Comparison of ENCODE assay signal across 34 mouse cellular contexts in genomic region chr2:25350701-25351100, GRCm38 (mm10). TPM values are rescaled to one million over a fixed set of nuclear protein-coding genes. Genes with fewer than 3 reads are reported as not detected.
"Had no signal": no experiment of that assay in that cellular context is flagged by ENCODE, and none has a peak within 500 bp of the region (broad histone marks: within the 10 kb centered on the region; RNA-seq: fewer than 3 reads in every experiment).

No protein-coding gene starts in this region.

- H3K27me3 ChIP-seq: heart, embryonic 12.5 days; heart, embryonic 13.5 days; heart, embryonic 15.5 days; hindbrain, embryonic 12.5 days; hindbrain, embryonic 13.5 days; hindbrain, embryonic 15.5 days; intestine, embryonic 15.5 days; kidney, embryonic 15.5 days had no signal

- H3K27ac ChIP-seq: heart, embryonic 13.5 days; heart, embryonic 15.5 days; hindbrain, embryonic 10.5 days; hindbrain, embryonic 12.5 days; hindbrain, embryonic 13.5 days; hindbrain, embryonic 14.5 days; hindbrain, embryonic 15.5 days; hindbrain, postnatal 0 days; intestine, embryonic 15.5 days; kidney, embryonic 15.5 days; kidney, postnatal 0 days; layer of hippocampus, adult 2 months; left cerebral cortex, adult 2 months had no signal

- H3K9me3 ChIP-seq: heart, embryonic 12.5 days; heart, embryonic 13.5 days; heart, embryonic 15.5 days; hindbrain, embryonic 10.5 days; hindbrain, embryonic 12.5 days; hindbrain, embryonic 13.5 days; hindbrain, embryonic 15.5 days; intestine, embryonic 15.5 days; kidney, embryonic 15.5 days had no signal

- DNase-seq: heart, postnatal 10 days; heart, postnatal 14 days; heart, postnatal 36 days; heart, postnatal 4 days; kidney, adult 11 months; kidney, adult 18-20 months; kidney, adult 2 months; kidney, adult 8-10 months; kidney, adult 9 months; kidney, postnatal 10 days; kidney, postnatal 14 days; kidney, postnatal 25 days; kidney, postnatal 36 days; kidney, postnatal 4 days; layer of hippocampus, adult 9-11 months; layer of hippocampus, postnatal 36 days had no signal

- H3K4me3 ChIP-seq: heart, embryonic 12.5 days; heart, embryonic 13.5 days; heart, embryonic 15.5 days; hindbrain, embryonic 10.5 days; hindbrain, embryonic 12.5 days; hindbrain, embryonic 13.5 days; hindbrain, embryonic 15.5 days; intestine, embryonic 15.5 days; kidney, embryonic 15.5 days; layer of hippocampus, adult 2 months; left cerebral cortex, adult 2 months had no signal

RNA-seq across cellular contexts. Expression of gene Grin1, which starts 31.7 kb away (rescaled TPM):
- polyA plus RNA-seq: heart, embryonic 12.5 days; heart, embryonic 14.5 days; heart, embryonic 16.5 days; heart, postnatal 0 days; inflammation-experienced regulatory T-cells, adult 6 months had no signal
